Mouse (Mus musculus): ENCODE measurements around the gene Fam19a2. TPM values are rescaled to one million over a fixed set of nuclear protein-coding genes. Genes with fewer than 3 reads are reported as not detected.
A peak's percentile ranks its signal among the peaks of the same experiment; 100 is the strongest.

The Fam19a2 gene
- total and polyA plus RNA-seq, 2 experiments from 2014 or later, result 62.9 to 134 TPM

DNA sequence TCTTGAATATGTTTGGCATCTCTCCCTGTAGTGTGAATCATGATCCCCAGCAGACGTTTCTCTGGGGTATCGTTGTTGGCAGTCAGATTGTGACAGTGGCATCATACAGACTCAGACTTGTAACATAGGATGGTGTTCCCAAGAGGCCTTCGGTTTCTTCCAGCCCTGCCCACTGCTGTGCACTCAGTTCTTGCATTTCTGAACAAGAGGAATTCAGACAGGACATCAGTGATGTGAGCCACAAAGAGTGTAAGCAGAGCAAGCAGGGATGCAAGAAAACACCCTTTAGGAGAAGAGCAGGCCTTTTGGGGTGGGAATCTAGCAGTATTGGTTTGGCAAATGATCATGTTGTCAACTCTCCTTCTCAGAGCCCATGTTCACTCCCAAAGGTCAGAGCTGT is 489.0 kb downstream of the Fam19a2 start:
- Histone ChIP-seq H3K27me3 (ENCODE audit: insufficient read depth, low read length) (no peaks in the 10 kb centered on the region), H3K9ac (no peak overlapping the region), H3K4me1 (ENCODE audit: insufficient read depth) (no peaks in the 10 kb centered on the region), H3K27ac (ENCODE audit: low read depth, low read length) (no peak overlapping the region), H3K9me3 (ENCODE audit: low read length) (no peaks in the 10 kb centered on the region), H3K4me2 (ENCODE audit: low read depth) (no peak overlapping the region), H3K4me3 (ENCODE audit: low read depth, low read length) (no peak overlapping the region), H3K36me3 (ENCODE audit: insufficient read depth) (no peaks in the 10 kb centered on the region)
- 53% methylated on average over 3 of the region's 3 CpGs for WGBS
- ATAC-seq (no peak), DNase-seq (no peak)
- no peak for TF ChIP-seq CTCF (IDR thresholded peaks at IDR 0.05; ENCODE audit: low read depth)

DNA sequence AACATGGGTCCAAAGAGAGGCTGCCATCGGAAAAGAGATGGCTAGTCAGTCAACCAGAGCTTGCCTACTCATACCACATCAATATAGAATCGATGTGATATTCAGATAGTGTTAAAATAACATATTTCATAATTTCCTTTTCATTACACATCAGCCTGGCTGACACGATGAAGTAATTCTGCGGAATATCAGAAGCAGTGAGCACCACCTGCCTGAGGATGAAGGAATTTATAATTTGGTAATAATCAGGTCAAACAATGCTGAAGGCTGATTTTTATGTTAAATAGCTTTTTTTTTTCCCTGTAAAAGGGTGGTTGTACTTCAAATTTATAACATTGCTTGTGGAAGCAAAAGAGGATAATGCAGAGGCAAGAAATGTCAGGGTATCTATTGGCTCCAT is 490.2 kb downstream of the Fam19a2 start:
- H3K36me3 ChIP-seq (ENCODE audit: insufficient read depth), result no peaks in the 10 kb centered on the region
- no peaks in the 10 kb centered on the region for H3K9me3 ChIP-seq (ENCODE audit: low read length)
- no peak overlapping the region for H3K4me3 ChIP-seq (ENCODE audit: low read depth, low read length)
- H3K9ac ChIP-seq, result no peak overlapping the region
- TF ChIP-seq CTCF (IDR thresholded peaks at IDR 0.05; ENCODE audit: low read depth), result peak; percentile 26; the same call in 1 of the 2 replicates
- 80% methylated on average over 4 of the region's 4 CpGs for WGBS
- no peak overlapping the region for H3K4me2 ChIP-seq (ENCODE audit: low read depth)
- no peaks in the 10 kb centered on the region for H3K27me3 ChIP-seq (ENCODE audit: insufficient read depth, low read length)
- DNase-seq, result no peak
- H3K27ac ChIP-seq (ENCODE audit: low read depth, low read length), result no peak overlapping the region
- no peak for ATAC-seq
- H3K4me1 ChIP-seq (ENCODE audit: insufficient read depth), result no peaks in the 10 kb centered on the region

DNA sequence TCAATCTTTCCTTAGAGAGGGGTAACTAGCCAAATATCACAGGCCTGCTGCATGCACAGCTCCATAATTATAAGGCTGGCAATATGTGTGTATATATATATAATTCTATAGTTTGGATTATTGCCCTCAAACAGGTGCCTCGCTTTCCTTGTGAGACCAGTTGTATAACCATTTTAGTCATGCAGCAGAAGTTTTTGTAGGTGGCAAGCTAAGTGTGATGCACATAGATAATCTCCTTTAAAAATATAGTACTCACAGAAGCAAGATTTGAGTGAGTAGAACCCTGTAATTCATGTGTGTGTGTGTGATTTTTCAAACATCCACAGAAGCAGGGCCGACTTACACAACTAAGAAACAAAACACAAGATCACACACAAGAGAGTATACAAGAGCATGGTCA is 525.6 kb downstream of the Fam19a2 start:
- H3K9me3 ChIP-seq (ENCODE audit: low read length), result no peaks in the 10 kb centered on the region
- no peak for TF ChIP-seq CTCF (IDR thresholded peaks at IDR 0.05; ENCODE audit: low read depth)
- no peak overlapping the region for H3K9ac ChIP-seq
- no peaks in the 10 kb centered on the region for H3K36me3 ChIP-seq (ENCODE audit: insufficient read depth)
- 94% methylated on average over 2 of the region's 2 CpGs for WGBS
- H3K27me3 ChIP-seq (ENCODE audit: insufficient read depth, low read length), result no peaks in the 10 kb centered on the region
- no peak overlapping the region for H3K4me2 ChIP-seq (ENCODE audit: low read depth)
- no peak overlapping the region for H3K4me3 ChIP-seq (ENCODE audit: low read depth, low read length)
- no peaks in the 10 kb centered on the region for H3K4me1 ChIP-seq (ENCODE audit: insufficient read depth)
- ATAC-seq (no peak), DNase-seq (no peak)
- no peak overlapping the region for H3K27ac ChIP-seq (ENCODE audit: low read depth, low read length)

Other genes with a start within 250 kb of the Fam19a2 start
- 41.3 and 58.7 TPM in 2 replicates for gene Mon2, start 187.5 kb upstream of the Fam19a2 start, total RNA-seq (2014; rRNA removed)
- 12.4 and 15.1 TPM in 2 replicates for gene Mon2, start 187.5 kb upstream of the Fam19a2 start, polyA plus RNA-seq (2015; fragmentation: Nextera tagmentation; extraction: Ambion mirVana)
- gene Usp15, start 67.0 kb upstream of the Fam19a2 start, total RNA-seq (2014; rRNA removed), result 71.8 and 72.8 TPM in 2 replicates
- gene Usp15, start 67.0 kb upstream of the Fam19a2 start, polyA plus RNA-seq (2015; fragmentation: Nextera tagmentation; extraction: Ambion mirVana), result 48.9 and 54.1 TPM in 2 replicates